Mouse (Mus musculus): ENCODE data around the gene Tcf20. TPM values are rescaled to one million over a fixed set of nuclear protein-coding genes. Genes with fewer than 3 reads are reported as not detected.
"Not testable (repeated sequence)": the region's sequence is repeated elsewhere in the genome, so short reads cannot be mapped to it uniquely, and the experiment has no call there.

Gene Tcf20
- total RNA-seq, 2 experiments from 2014 or later, result 40.7 to 75.9 TPM

DNA sequence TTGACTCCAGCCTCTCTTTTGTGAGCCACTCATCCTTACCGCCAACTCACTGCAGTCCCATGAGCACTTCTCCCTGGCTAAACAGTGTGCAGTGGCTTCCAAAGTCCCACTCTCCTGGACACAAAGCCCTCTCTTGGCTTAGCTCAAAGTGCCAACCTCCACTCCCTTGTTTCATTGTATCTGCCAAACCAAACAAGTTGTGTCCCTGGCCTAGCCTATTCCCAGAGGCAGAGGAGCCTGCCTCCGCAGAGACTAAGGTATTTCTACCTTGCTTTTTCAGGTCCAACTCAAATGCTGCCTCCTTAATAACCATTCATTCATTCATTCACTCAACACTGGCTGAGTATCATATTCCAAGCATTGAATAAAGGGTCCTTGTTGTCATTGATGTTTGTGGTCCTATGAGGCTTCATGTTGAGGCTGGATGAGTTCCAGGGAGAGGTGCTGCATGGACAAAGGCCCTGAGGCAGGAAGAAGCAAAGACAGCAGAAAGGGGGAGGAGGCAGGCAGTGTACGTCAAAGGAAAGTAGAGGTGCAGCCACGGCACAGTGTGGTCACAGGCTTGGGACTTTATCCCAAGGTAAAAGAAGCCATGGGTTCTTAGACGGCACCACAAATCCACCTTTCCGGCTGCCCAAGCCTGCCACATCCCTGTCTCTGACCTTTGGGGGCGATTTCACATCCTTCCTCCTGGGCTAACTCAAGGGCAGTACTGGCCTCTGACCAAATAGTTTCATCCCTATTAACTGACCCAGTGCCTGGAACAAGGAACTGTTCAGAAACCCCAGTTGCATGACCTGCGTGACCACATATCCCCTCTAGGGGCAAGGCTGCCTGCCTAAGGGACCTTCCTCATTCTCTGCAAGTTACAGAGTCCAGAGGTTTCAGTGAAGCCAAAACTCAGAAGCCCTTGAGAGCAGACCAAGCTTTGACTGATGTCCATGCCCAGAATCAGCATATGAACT lies 82.0 kb downstream of the Tcf20 start:
- peak; percentile 94 for ATAC-seq (ENCODE audit: poor library complexity, severe bottlenecking)

- no peak for ATAC-seq (ENCODE audit: poor library complexity, severe bottlenecking)
These were observed 83.1 kb downstream of the Tcf20 start for GRCm38 (mm10) chr15:82904526-82904925.

GRCm38 (mm10) chr15:82902521-82902920 lies 85.2 kb downstream of the Tcf20 start:
- no peak for ATAC-seq (ENCODE audit: poor library complexity, severe bottlenecking)

GRCm38 (mm10) chr15:82901306-82901705 lies 86.4 kb downstream of the Tcf20 start:
- ATAC-seq (ENCODE audit: poor library complexity, severe bottlenecking), result no peak

DNA sequence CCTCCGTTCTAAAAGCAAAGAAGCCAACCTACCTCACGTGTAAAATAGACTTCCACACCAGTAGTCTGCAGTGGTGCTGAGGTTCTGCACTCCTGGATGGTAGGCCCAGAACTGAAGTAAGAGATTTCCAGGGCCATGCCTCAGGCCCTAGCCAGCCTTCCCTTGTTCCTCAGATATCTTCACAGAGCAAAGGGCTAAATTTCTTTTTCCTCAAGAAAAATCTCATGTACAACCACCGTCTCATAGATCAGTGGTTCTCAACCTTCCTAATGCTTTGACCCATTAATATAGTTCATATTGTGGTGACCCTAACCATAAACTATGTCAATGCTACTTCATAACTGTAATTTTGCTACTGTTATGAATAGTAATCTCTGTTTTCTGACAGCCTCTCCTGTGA lies 87.3 kb downstream of the Tcf20 start:
- no peak for ATAC-seq (ENCODE audit: poor library complexity, severe bottlenecking)

GRCm38 (mm10) chr15:82899676-82900301 lies 87.9 kb downstream of the Tcf20 start:
- peak; percentile 86 for ATAC-seq (ENCODE audit: poor library complexity, severe bottlenecking)

- peak; percentile 73 for ATAC-seq (ENCODE audit: poor library complexity, severe bottlenecking)
These were observed 88.7 kb downstream of the Tcf20 start for GRCm38 (mm10) chr15:82898740-82899675.

DNA sequence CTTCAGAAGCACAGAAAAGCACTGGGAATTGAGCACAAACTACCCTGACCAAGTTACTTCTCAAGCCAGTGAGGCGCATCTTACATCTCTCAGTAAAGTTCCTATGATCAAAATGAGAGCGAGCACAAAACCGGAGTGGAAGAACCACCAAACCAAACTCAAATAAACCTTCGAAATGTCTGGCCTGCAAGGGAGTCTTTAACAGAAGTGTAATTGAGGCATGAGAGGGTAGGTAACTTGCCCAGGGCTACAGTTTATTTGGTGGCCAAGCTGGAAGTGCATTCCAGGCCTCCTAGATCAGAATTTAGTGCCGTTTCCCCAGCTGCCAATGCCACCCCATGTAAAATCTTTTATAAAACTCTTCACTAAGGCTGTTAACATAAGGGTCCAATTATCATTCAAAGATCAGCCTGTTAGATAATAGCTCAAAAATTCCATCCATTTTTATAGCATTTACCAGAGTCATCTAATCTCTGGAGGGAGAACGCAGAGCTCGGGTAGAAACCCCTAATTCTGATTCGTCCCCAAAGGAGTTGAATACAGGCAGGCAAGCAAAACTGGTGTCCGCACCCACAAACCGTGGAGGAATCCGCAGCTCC lies 89.4 kb downstream of the Tcf20 start:
- ATAC-seq (ENCODE audit: poor library complexity, severe bottlenecking), result no peak

GRCm38 (mm10) chr15:82896336-82896735 lies 91.3 kb downstream of the Tcf20 start:
- no peak for ATAC-seq (ENCODE audit: poor library complexity, severe bottlenecking)

- no peak for ATAC-seq (ENCODE audit: poor library complexity, severe bottlenecking)
These were observed 97.2 kb downstream of the Tcf20 start for GRCm38 (mm10) chr15:82890470-82890869.

DNA sequence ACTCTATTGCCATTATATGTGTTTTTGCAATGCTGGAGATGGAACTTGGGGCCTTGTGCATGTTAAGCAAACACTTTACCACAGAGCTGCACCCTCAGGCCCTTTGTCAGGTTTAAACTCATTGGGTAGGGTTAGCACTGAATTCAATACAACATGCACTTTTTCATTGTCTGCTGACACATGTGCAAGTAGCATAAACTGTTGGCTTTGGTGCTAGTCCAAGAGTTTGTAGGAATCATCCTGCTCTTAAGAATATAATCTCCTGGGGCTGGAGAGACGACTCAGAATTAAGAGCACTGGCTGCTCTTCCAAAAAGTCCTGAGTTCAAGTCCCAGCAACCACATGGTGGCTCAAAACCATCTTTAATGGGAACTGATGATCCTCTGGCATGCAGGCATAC lies 98.2 kb downstream of the Tcf20 start:
- no peak for ATAC-seq (ENCODE audit: poor library complexity, severe bottlenecking)

DNA sequence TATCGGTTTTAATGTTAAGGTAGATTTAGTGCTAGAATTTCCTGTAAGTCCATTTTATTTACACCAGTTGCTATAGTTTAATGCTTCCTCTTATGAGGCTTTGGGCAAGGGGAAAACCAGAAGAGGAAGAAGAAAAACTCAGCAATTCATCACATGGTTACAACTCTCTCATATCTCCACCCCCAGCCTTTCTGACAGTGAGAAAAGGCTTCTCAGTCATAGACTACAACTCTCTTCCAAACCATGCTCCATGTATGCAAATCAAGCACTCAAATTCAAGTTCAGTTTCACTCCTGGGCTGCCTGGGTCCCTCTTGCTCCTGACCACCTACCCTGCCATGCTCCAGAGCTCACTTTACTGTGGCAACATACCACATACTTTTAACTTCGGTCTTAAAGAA lies 99.2 kb downstream of the Tcf20 start:
- ATAC-seq (ENCODE audit: poor library complexity, severe bottlenecking), result peak; percentile 98

GRCm38 (mm10) chr15:82877309-82877708 lies 110.4 kb downstream of the Tcf20 start:
- peak; percentile 74 for ATAC-seq (ENCODE audit: poor library complexity, severe bottlenecking)

DNA sequence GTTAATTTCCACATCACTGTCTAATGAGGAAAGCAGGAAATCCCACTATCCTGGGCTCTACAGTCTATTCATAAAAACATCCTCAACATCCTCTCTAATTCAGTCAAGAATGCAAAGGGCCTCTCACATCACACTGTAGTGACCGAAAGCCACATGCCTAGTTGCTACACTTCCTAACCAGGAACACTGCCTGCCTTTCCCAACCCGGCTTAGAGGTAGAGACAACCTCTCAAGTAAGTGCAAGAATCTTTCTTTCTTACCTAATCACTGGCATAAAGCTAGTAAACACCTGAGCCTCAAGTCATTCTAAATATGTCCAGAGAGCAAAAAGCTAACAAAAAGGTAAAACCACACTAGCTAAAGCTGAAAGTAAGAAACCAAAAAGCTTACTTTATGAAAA lies 110.8 kb downstream of the Tcf20 start:
- ATAC-seq (ENCODE audit: poor library complexity, severe bottlenecking), result peak; percentile 94

GRCm38 (mm10) chr15:82872037-82872436 lies 115.6 kb downstream of the Tcf20 start:
- ATAC-seq (ENCODE audit: poor library complexity, severe bottlenecking), result no peak

- not testable (repeated sequence) for ATAC-seq (ENCODE audit: poor library complexity, severe bottlenecking)
These were observed 121.4 kb downstream of the Tcf20 start for GRCm38 (mm10) chr15:82866286-82866685.

- no peak for ATAC-seq (ENCODE audit: poor library complexity, severe bottlenecking)
These were observed 124.0 kb downstream of the Tcf20 start for GRCm38 (mm10) chr15:82863674-82864073.

GRCm38 (mm10) chr15:82856652-82857378 lies 130.9 kb downstream of the Tcf20 start:
- no peak for ATAC-seq (ENCODE audit: poor library complexity, severe bottlenecking)

- ATAC-seq (ENCODE audit: poor library complexity, severe bottlenecking), result no peak
These were observed 131.6 kb downstream of the Tcf20 start for GRCm38 (mm10) chr15:82856065-82856464.

- ATAC-seq (ENCODE audit: poor library complexity, severe bottlenecking), result no peak
These were observed 148.5 kb downstream of the Tcf20 start for GRCm38 (mm10) chr15:82839146-82839545.

Data from megakaryocyte, adult 5-6 weeks (primary cell).